Mouse (Mus musculus): Measurements from ENCODE around the gene Coro1c.

DNA sequence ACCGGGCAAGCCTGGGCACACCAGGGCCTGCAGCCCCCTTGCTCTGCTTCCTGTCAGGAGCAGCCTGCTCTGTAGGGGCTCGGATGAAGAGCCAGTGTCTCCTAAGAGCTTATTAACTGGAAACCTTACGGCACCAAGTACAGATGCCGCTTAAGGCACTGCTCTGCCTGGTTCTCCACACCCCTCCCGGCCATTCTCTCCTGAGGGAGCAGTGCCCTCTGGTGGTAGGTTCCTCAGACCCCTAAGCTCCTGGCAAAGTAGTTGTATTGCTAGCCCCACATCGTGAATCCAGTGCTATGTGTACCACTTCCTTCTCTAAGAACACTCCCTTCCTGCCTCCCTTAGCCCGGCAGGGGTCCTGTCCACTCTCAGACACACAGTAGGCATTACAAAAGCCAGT is 63.8 kb downstream of the Coro1c start:
- peak; percentile 80 for TF ChIP-seq CTCF (IDR thresholded peaks at IDR 0.05)
- no peak for TF ChIP-seq EP300 (IDR thresholded peaks at IDR 0.05)

Data from lung, postnatal 0 days (tissue).